In genomic region chr17:29837441-29837840, GRCm38 (mm10) we compare ENCODE assay signal across 17 mouse cellular contexts.
DNase-seq lines count a peak whose midpoint lies in the region; ATAC-seq and TF ChIP-seq lines count a peak whose summit lies in the region.
"Had no signal": no experiment of that assay in that cellular context is flagged by ENCODE, and none has a peak within 500 bp of the region (broad histone marks: within the 10 kb centered on the region; RNA-seq: fewer than 3 reads in every experiment).

No protein-coding gene starts in this region.

- no peak overlapping the region for H3K4me2 ChIP-seq in forebrain, embryonic 12.5 days
- H3K4me2 ChIP-seq in forebrain, postnatal 0 days (ENCODE audit: low read depth): no peak overlapping the region
- H3K4me2 ChIP-seq in midbrain, embryonic 12.5 days (replicated peaks): no peak overlapping the region
- H3K4me2 ChIP-seq in midbrain, postnatal 0 days (ENCODE audit: low read depth, low read length, poor library complexity, severe bottlenecking): no peak overlapping the region
- H3K4me2 ChIP-seq in forebrain, embryonic 15.5 days (replicated peaks): no peak overlapping the region
- peak overlapping the region; percentile 78 for H3K4me2 ChIP-seq in myocyte (ENCODE audit: low read depth)
- H3K4me2 ChIP-seq: embryonic facial prominence, embryonic 15.5 days; liver, embryonic 12.5 days; lung, embryonic 15.5 days; stomach, embryonic 15.5 days had no signal

- no peaks in the 10 kb centered on the region for H3K9me3 ChIP-seq in forebrain, embryonic 12.5 days
- H3K9me3 ChIP-seq in forebrain, postnatal 0 days (ENCODE audit: low read length): no peaks in the 10 kb centered on the region
- H3K9me3 ChIP-seq in midbrain, embryonic 12.5 days: no peaks in the 10 kb centered on the region
- H3K9me3 ChIP-seq in midbrain, postnatal 0 days (ENCODE audit: low read length): no peaks in the 10 kb centered on the region
- H3K9me3 ChIP-seq in forebrain, embryonic 15.5 days: no peaks in the 10 kb centered on the region
- H3K9me3 ChIP-seq: embryonic facial prominence, embryonic 15.5 days; heart, embryonic 10.5 days; liver, embryonic 12.5 days; lung, embryonic 15.5 days; stomach, embryonic 15.5 days had no signal

- H3K4me1 ChIP-seq in forebrain, embryonic 12.5 days: peaks cover 37% of the 10 kb centered on the region
- no peaks in the 10 kb centered on the region for H3K4me1 ChIP-seq in forebrain, postnatal 0 days (ENCODE audit: insufficient read depth)
- peaks cover 34% of the 10 kb centered on the region for H3K4me1 ChIP-seq in midbrain, embryonic 12.5 days
- H3K4me1 ChIP-seq in midbrain, postnatal 0 days (ENCODE audit: insufficient read depth, low read length): peaks cover 4% of the 10 kb centered on the region; the same call in 1 of the 2 replicates
- H3K4me1 ChIP-seq in forebrain, embryonic 15.5 days: peaks cover 53% of the 10 kb centered on the region

- no peak for DNase-seq in forebrain, postnatal 0 days
- no peak for DNase-seq in midbrain, postnatal 0 days (ENCODE audit: low spot score)
- no peak for DNase-seq in thymus, postnatal 25 days
- DNase-seq in cerebellum, adult 9-10 months: no peak
- DNase-seq: cerebellum, adult 11 months; gastrocnemius, postnatal 10 days; heart, postnatal 14 days; kidney, postnatal 10 days had no signal

- no peak overlapping the region for H3K9ac ChIP-seq in forebrain, embryonic 12.5 days
- H3K9ac ChIP-seq in forebrain, postnatal 0 days: no peak overlapping the region
- no peak overlapping the region for H3K9ac ChIP-seq in midbrain, embryonic 12.5 days (replicated peaks)
- no peak overlapping the region for H3K9ac ChIP-seq in midbrain, postnatal 0 days (replicated peaks; ENCODE audit: low read length, poor library complexity, severe bottlenecking)
- no peak overlapping the region for H3K9ac ChIP-seq in forebrain, embryonic 15.5 days (replicated peaks)
- H3K9ac ChIP-seq: embryonic facial prominence, embryonic 15.5 days; liver, embryonic 12.5 days; lung, embryonic 15.5 days; stomach, embryonic 15.5 days had no signal

- no peaks in the 10 kb centered on the region for H3K79me2 ChIP-seq in myocyte (ENCODE audit: control insufficient read depth, insufficient read depth)

- WGBS in forebrain, embryonic 12.5 days: 71% methylated on average over 8 of the region's 8 CpGs
- WGBS in forebrain, postnatal 0 days: 74% methylated on average over 8 of the region's 8 CpGs
- 69% methylated on average over 8 of the region's 8 CpGs for WGBS in midbrain, embryonic 12.5 days
- 69% methylated on average over 8 of the region's 8 CpGs for WGBS in midbrain, postnatal 0 days
- WGBS in forebrain, embryonic 15.5 days: 73% methylated on average over 8 of the region's 8 CpGs

- H3K36me3 ChIP-seq in forebrain, embryonic 12.5 days (replicated peaks): 0 out of 2 replicates have a peak, but pooled peaks cover 3% of the 10 kb centered on the region
- H3K36me3 ChIP-seq in forebrain, postnatal 0 days (ENCODE audit: insufficient read depth): no peaks in the 10 kb centered on the region
- no peaks in the 10 kb centered on the region for H3K36me3 ChIP-seq in midbrain, embryonic 12.5 days
- H3K36me3 ChIP-seq in midbrain, postnatal 0 days (ENCODE audit: insufficient read depth, low read length): no peaks in the 10 kb centered on the region; the same call in 1 of the 2 replicates
- no peaks in the 10 kb centered on the region for H3K36me3 ChIP-seq in forebrain, embryonic 15.5 days
- H3K36me3 ChIP-seq in myocyte (ENCODE audit: control insufficient read depth, insufficient read depth): no peaks in the 10 kb centered on the region
- H3K36me3 ChIP-seq: embryonic facial prominence, embryonic 15.5 days; heart, embryonic 10.5 days; liver, embryonic 12.5 days; lung, embryonic 15.5 days; stomach, embryonic 15.5 days had no signal

- peak overlapping the region; percentile 70 for H3K27ac ChIP-seq in forebrain, embryonic 12.5 days
- H3K27ac ChIP-seq in forebrain, postnatal 0 days (ENCODE audit: low read depth, low read length): no peak overlapping the region
- H3K27ac ChIP-seq in midbrain, embryonic 12.5 days (replicated peaks): peak overlapping the region; percentile 71
- no peak overlapping the region for H3K27ac ChIP-seq in midbrain, postnatal 0 days (ENCODE audit: low read depth, low read length)
- 0 out of 2 replicates have a peak overlapping the region, but pooled peaks have one; percentile 4 for H3K27ac ChIP-seq in forebrain, embryonic 15.5 days (replicated peaks)
- H3K27ac ChIP-seq: embryonic facial prominence, embryonic 15.5 days; heart, embryonic 10.5 days; liver, embryonic 12.5 days; lung, embryonic 15.5 days; stomach, embryonic 15.5 days had no signal

- no peak for TF ChIP-seq CTCF in forebrain, postnatal 0 days (IDR thresholded peaks at IDR 0.05; ENCODE audit: low read depth)
- no peak for TF ChIP-seq CTCF in midbrain, postnatal 0 days (IDR thresholded peaks at IDR 0.05)

- H3ac ChIP-seq in myocyte (ENCODE audit: control insufficient read depth, insufficient read length): no peak overlapping the region

- peaks cover 2% of the 10 kb centered on the region; the same call in 1 of the 2 replicates for H3K27me3 ChIP-seq in forebrain, embryonic 12.5 days
- H3K27me3 ChIP-seq in forebrain, postnatal 0 days (ENCODE audit: insufficient read depth, low read length): no peaks in the 10 kb centered on the region
- H3K27me3 ChIP-seq in midbrain, embryonic 12.5 days: peaks cover 7% of the 10 kb centered on the region
- no peaks in the 10 kb centered on the region for H3K27me3 ChIP-seq in midbrain, postnatal 0 days (ENCODE audit: insufficient read depth, low read length)
- no peaks in the 10 kb centered on the region for H3K27me3 ChIP-seq in forebrain, embryonic 15.5 days
- H3K27me3 ChIP-seq in myocyte (ENCODE audit: control insufficient read depth, insufficient read depth, insufficient read length): no peaks in the 10 kb centered on the region
- H3K27me3 ChIP-seq: embryonic facial prominence, embryonic 15.5 days; lung, embryonic 15.5 days; stomach, embryonic 15.5 days had no signal

- no peak overlapping the region for H3K4me3 ChIP-seq in forebrain, embryonic 12.5 days (replicated peaks)
- H3K4me3 ChIP-seq in forebrain, postnatal 0 days (ENCODE audit: low read depth, low read length): no peak overlapping the region
- no peak overlapping the region for H3K4me3 ChIP-seq in midbrain, embryonic 12.5 days
- H3K4me3 ChIP-seq in midbrain, postnatal 0 days (ENCODE audit: low read depth, low read length): no peak overlapping the region
- no peak overlapping the region for H3K4me3 ChIP-seq in forebrain, embryonic 15.5 days
- no peak overlapping the region for H3K4me3 ChIP-seq in myocyte
- H3K4me3 ChIP-seq: embryonic facial prominence, embryonic 15.5 days; heart, embryonic 10.5 days; liver, embryonic 12.5 days; lung, embryonic 15.5 days; stomach, embryonic 15.5 days had no signal

- ATAC-seq in forebrain, embryonic 12.5 days (ENCODE audit: low FRiP score): no peak
- no peak for ATAC-seq in forebrain, postnatal 0 days
- ATAC-seq in midbrain, embryonic 12.5 days (ENCODE audit: low FRiP score, low read depth): no peak
- ATAC-seq in midbrain, postnatal 0 days (ENCODE audit: low FRiP score): no peak
- ATAC-seq in forebrain, embryonic 15.5 days (replicated peaks): no peak
- ATAC-seq: liver, embryonic 12.5 days had no signal

- TF ChIP-seq POLR2A in myocyte (IDR thresholded peaks at IDR 0.05; ENCODE audit: insufficient read length, low read depth): no peak

TF ChIP-seq in myocyte, 11 proteins besides CTCF, POLR2A, EP300 and RAD21:
- TF ChIP-seq TCF12 (IDR thresholded peaks at IDR 0.05; ENCODE audit: insufficient read depth, poor library complexity, severe bottlenecking): peak; percentile 20
- peak; percentile 77 to 91 (median 84) for TF ChIP-seq MYOD1 (IDR thresholded peaks at IDR 0.05; ENCODE audit: control insufficient read depth in 1 of 3, insufficient read length in 2 of 3, low read depth in 2 of 3)
- peak in 1 of 3 experiments; percentile 49 for TF ChIP-seq MYOG (IDR thresholded peaks at IDR 0.05; ENCODE audit: control insufficient read depth in 1 of 3, insufficient read depth in 1 of 3, insufficient read length in 2 of 3, low read depth in 2 of 3)
- no peak for TF ChIP-seq MAX (IDR thresholded peaks at IDR 0.05; ENCODE audit: low read depth)

Comparison
In these comparisons a context has a peak if more than half of its experiments do, and no peak if none do; other contexts are left out.
1. H3K27ac ChIP-seq: peak in forebrain, embryonic 12.5 days (single experiment), midbrain, embryonic 12.5 days (single experiment) and forebrain, embryonic 15.5 days (single experiment); none in forebrain, postnatal 0 days (single experiment) and midbrain, postnatal 0 days (single experiment).